Mouse (Mus musculus) B cell, adult 2 months (primary cell): Measurements from ENCODE around the gene Rab4b.

Source experiments
- DNase-seq, 2 experiments: peaks; one replicate each; pipeline ENCODE4 v3.0.0; 2022

Rab4b gene

GRCm38 (mm10) chr7:27159256-27159655, 19.4 kb downstream of the Rab4b start:
- DNase-seq: no peak

DNA sequence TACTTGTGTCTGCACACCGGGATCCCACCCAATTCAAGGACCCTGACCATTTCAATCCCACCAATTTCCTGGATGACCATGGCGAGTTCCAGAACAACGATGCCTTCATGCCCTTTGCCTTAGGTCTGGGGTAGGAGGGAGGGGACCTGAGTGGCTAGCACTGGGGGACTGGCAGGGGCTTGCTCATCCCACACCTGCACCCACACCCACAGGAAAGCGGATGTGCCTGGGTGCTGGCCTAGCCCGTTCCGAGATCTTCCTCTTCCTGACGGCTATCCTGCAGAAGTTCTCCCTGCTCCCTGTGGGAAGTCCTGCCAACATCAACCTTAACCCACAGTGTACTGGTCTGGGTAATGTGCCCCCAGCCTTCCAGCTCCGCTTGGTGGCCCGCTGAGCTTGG, 20.5 kb downstream of the Rab4b start:
- no peak for DNase-seq

DNA sequence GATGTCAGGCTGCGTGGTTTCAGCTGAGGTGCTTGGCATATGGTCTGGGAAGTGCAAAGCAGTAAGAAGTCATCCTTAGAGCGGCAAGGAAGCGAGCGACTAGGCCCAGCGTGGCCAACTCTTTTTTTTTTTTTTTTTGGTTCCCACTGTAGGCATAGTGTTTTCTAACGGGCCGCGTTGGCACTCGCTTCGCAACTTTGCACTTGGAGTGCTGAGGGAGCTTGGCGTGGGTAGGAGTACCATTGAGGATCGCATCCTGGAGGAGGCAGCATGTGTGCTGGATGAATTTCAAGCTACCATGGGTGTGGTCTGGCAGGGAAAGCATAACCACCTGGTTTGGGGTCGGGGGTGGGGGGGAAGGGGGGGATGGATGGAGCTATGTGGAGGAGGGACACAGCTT, 22.7 kb downstream of the Rab4b start:
- DNase-seq: no peak

GRCm38 (mm10) chr7:27153205-27153764, 25.4 kb downstream of the Rab4b start, which contains the start of gene Cyp2t4:
Gene Cyp2t4, plus strand, starts transcription at chr7:27153714.
- no peak for DNase-seq

DNA sequence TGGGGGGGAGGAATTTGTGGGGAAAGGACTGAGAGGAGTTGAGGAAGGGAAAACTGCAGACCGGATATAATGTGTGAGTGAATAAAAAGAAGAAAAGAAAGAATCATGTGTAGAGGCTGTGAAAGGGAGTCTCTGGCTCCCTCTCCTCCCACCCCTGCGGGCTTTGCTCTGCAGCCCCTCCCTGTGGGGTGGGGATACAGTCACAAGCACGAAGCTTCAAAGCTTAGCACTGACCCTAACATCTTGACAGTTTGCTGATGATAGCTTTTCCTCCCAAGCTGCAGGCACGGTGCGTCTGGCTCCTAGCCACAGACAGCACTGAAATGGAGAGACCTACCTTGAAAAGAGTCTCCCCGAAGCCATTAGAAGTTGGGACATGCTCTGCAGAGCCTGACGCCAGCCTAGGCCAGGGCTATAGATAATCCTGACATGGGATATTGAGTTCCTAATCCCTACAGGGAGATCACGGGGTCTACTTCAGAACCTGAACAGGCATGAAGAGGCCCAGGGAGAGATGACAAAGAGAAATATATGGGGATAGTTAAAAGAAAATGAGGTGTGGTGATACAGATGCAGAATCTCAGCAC, 42.2 kb downstream of the Rab4b start:
- no peak for DNase-seq

DNA sequence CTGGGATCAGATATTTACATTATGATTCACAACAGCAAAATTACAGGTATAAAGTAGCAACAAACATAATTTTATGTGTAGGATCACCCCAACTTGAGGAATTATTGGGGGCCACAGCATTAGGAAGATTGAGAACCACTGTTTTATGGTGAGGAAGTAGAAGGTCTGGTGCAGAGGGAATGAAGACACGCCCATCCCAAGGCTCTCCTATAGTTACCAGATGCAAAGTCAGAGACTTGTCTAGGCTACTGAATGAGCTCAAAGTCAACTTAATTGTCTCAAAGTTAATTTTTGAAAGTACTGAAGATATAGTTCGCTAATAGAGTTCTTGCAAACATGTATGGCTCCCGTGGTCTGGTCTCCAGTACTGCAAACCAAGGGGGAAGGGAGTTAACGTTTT, 44.9 kb downstream of the Rab4b start:
- DNase-seq: no peak

DNA sequence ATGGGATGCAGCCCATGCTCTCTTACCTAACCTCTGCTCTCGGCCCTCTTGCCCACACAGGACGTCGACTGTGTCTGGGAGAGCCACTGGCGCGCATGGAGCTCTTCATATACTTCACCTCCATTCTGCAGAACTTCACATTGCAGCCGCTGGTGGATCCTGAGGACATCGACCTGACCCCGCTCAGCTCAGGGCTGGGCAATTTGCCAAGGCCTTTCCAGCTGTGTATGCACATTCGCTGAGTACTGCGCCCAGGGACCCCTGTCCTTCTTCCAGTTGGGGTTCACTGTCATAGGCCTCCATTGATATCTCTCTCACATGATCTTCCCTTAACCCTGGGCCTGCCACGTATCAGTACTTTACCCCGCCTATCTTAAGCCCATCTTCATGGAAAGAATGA, 45.5 kb downstream of the Rab4b start:
- DNase-seq: no peak

- DNase-seq: peak; percentile 53 to 61
These were observed 46.1 kb downstream of the Rab4b start for GRCm38 (mm10) chr7:27132588-27132987.

- peak in 1 of 2 experiments; percentile 18 for DNase-seq
These were observed 47.3 kb downstream of the Rab4b start for GRCm38 (mm10) chr7:27131387-27131786.

DNA sequence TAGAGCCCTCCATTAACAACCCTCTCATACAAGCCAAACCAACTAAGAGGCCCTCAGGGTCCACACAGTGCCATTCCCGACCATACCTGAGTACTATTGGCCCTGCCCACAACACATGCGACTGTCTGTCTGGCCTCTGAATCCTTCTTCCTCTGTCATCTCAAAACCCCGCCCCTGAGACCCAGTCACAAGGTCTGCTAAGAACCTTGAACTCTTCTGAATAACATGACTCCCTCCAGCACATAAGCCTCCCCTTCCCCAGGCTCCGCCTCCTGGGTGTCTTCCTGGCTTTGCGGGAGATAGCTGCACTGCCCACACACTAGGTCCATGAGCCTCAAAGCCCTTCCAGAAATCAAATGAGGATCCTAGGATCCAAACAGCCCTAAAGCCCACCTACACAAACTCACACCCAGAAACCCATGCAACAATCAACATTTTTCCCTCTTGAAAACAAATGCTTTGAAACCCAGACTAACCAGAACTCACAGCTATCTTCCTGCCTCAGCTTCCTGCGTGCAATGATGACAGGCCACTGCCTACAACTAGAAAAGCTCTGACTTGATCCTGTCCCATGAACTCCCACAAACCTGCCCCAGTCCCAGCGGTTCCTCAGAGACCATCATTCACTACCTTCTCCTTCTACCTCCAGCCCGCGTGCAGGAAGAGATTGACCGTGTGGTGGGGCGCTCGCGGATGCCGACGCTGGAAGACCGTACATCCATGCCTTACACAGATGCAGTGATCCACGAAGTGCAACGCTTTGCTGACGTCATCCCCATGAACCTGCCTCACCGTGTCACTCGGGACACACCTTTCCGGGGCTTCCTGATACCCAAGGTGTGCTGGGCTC, 48.0 kb downstream of the Rab4b start:
- DNase-seq: no peak

GRCm38 (mm10) chr7:27129811-27130210, 48.9 kb downstream of the Rab4b start:
- DNase-seq: no peak

GRCm38 (mm10) chr7:27128946-27129345, 49.8 kb downstream of the Rab4b start:
- DNase-seq: no peak

DNA sequence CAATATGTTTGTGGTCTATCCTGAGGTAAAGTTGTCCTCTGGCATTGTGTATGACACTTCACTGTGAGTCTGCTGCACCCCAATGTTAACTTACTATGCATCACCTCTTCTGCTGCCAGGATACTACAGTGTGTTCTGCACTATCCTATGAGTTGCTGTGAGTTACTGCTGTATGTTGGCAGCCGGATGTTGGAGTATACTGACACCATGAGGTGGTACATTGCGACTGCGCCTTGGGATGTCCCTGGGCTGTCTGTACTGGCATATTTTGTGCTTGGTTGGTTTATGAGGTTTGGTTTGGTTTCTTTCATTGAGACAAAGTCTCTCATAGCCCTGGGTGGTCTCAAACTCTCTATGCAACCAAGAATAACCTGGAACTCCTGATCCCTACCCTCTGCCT, 50.5 kb downstream of the Rab4b start:
- peak; percentile 11 to 24 for DNase-seq

DNA sequence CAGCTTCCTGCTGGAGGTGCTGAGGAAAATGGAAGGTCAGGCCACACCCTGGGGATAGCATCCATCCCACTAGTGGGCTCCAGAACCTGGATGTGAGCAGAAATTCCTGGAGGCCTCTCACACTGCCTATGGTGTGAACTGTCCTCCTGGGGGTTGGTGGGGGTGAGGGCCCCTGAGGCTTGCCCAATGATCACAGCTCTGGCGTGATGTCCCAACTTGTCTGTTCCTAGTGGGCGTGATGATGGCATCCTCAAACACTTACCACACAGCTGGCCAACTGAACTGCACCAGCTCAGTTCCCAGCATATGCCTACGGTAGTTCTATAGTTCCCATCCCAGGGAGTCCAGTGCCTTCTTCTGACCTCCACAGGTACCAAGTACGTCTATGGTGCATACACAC, 53.7 kb downstream of the Rab4b start:
- DNase-seq: no peak

DNA sequence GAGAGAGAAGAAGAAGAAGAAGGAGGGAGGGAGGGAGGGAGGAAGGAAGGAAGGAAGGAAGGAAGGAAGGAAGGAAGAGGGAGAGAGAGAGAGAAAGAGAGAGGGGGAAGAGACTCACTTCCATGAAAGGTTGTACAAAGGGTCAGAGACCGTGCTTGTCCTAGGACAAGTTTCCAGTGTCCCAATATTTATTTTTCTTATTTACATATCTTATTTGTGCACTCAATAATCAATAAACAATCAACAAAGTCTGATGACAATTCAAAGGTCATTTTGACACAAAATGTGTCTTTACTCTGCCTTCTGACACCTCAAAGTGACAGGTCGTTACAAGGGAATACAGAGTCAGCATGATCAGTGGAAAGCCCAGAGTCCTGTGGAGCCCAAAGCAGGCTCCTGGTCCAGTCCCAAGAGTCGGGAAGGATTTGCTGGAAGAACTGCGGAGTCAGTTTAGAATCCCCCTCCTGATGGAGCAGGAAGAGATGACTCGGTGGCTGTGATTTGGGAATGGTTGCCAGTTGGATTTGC, 54.3 kb downstream of the Rab4b start:
- DNase-seq: no peak

GRCm38 (mm10) chr7:27119676-27120075, 59.0 kb downstream of the Rab4b start, which contains the start of gene Cyp2f2:
Gene Cyp2f2, plus strand, starts transcription at chr7:27119909.
- no peak for DNase-seq
